Mouse (Mus musculus) embryonic facial prominence, embryonic 14.5 days (tissue): ENCODE results near the gene Zfp963. TPM values are rescaled to one million over a fixed set of nuclear protein-coding genes. Genes with fewer than 3 reads are reported as not detected.

Source experiments
- ATAC-seq: fragments of 200-750 bp; cut with Nextera tagmentation; 2 replicates; pipeline ENCODE4 v1.8.0; 2017; ENCODE audit warnings: low read depth, moderate number of reproducible peaks, moderate TSS enrichment
- DNase-seq: peaks from one replicate; pipeline ENCODE4 v3.0.0-alpha.2; 2015; ENCODE audit warnings: low spot score
- H3K27ac ChIP-seq: fragments of 300-500 bp; sonication (generic); replicated peaks from 2 replicates; pipeline ENCODE4 v1.5.1; 2014; ENCODE audit warnings: low read depth, mild to moderate bottlenecking, low read length, moderate library complexity
- H3K27me3 ChIP-seq: fragments of 300-500 bp; sonication (generic); replicated peaks from 2 replicates; pipeline ENCODE4 v1.6.1; 2014; ENCODE audit warnings: low read length; ENCODE audit not compliant: control insufficient read depth, insufficient read depth
- H3K36me3 ChIP-seq: fragments of 300-500 bp; sonication (generic); 2 replicates; pipeline ENCODE4 v1.6.1; 2014; ENCODE audit warnings: low read length, mixed read lengths; ENCODE audit not compliant: control insufficient read depth, insufficient read depth
- H3K4me1 ChIP-seq: fragments of 300-500 bp; sonication (generic); 2 replicates; pipeline ENCODE4 v1.6.1; 2014; ENCODE audit warnings: antibody characterized with exemption, low read length; ENCODE audit not compliant: control insufficient read depth, insufficient read depth
- H3K4me2 ChIP-seq: fragments of 300-500 bp; sonication (generic); 2 replicates; pipeline ENCODE4 v1.6.1; 2014; ENCODE audit warnings: low read depth, mild to moderate bottlenecking, low read length, moderate library complexity, mixed read lengths
- H3K4me3 ChIP-seq: fragments of 300-500 bp; sonication (generic); 2 replicates; pipeline ENCODE4 v1.5.1; 2014; ENCODE audit warnings: low read depth, mild to moderate bottlenecking, low read length
- H3K9ac ChIP-seq: fragments of 300-500 bp; sonication (generic); 2 replicates; pipeline ENCODE4 v1.6.1; 2014; ENCODE audit warnings: low read depth, mild to moderate bottlenecking, low read length, moderate library complexity, mixed read lengths
- H3K9me3 ChIP-seq: fragments of 300-500 bp; sonication (generic); 2 replicates; pipeline ENCODE4 v1.6.1; 2016; ENCODE audit warnings: low read length; ENCODE audit not compliant: control insufficient read depth
- whole genome bisulfite sequencing: fragments of 180-500 bp; shearing (Covaris S2); extraction: QIAGEN DNeasy Blood & Tissue Kit; methylation state at CpG from one replicate; pipeline ENCODE4 v1.1.7; 2014; 5-methylcytosine and 5-hydroxymethylcytosine counted together
- polyA plus RNA-seq: library from polyadenylated mRNA; unstranded; fragments of >200 nt; fragmentation: Nextera tagmentation; extraction: Ambion mirVana; gene quantifications from 2 replicates; pipeline ENCODE4 v1.2.1, GENCODE M21; 2014

The Zfp963 gene
- polyA plus RNA-seq, 1 experiment from 2014 or later = 6.4 TPM

- peaks cover 28% of the 10 kb centered on the region for H3K36me3 ChIP-seq
- H3K9me3 ChIP-seq = no peaks in the 10 kb centered on the region
- H3K27me3 ChIP-seq = no peaks in the 10 kb centered on the region
- peak within 1 kb of the TSS; percentile 100 for H3K4me3 ChIP-seq
- peak within 1 kb of the TSS; percentile 76 for H3K4me2 ChIP-seq
- 1% methylated on average over 37 of the region's 38 CpGs for WGBS
- peaks cover 17% of the 10 kb centered on the region for H3K4me1 ChIP-seq
- ATAC-seq (peak; percentile 97), DNase-seq (peak; percentile 95)
- peak within 1 kb of the TSS; percentile 94 for H3K9ac ChIP-seq
- peak within 1 kb of the TSS; percentile 89 for H3K27ac ChIP-seq
Measured at GRCm38 (mm10) chr8:69790773-69791367, 41.1 kb upstream of the Zfp963 start, which contains the start of the genes Atp13a1 and Zfp866. Gene Atp13a1, plus strand, starts transcription at chr8:69791163. Gene Zfp866, minus strand, starts transcription at chr8:69791178.

- Histone ChIP-seq H3K9me3 (no peaks in the 10 kb centered on the region), H3K27ac (peak overlapping the region; percentile 89), H3K9ac (peak overlapping the region; percentile 94), H3K4me2 (peak overlapping the region; percentile 76), H3K36me3 (peaks cover 23% of the 10 kb centered on the region), H3K27me3 (no peaks in the 10 kb centered on the region), H3K4me1 (peaks cover 17% of the 10 kb centered on the region), H3K4me3 (peak overlapping the region; percentile 100)
- 20% methylated on average over 11 of the region's 11 CpGs for WGBS
- no peak for DNase-seq
- ATAC-seq = 0 out of 2 replicates have a peak, but pooled peaks have one; percentile 2
Measured at GRCm38 (mm10) chr8:69790364-69790763, 40.6 kb upstream of the Zfp963 start.

- Histone ChIP-seq H3K4me3 (peak overlapping the region; percentile 100; the same call in 1 of the 2 replicates), H3K36me3 (peaks cover 16% of the 10 kb centered on the region), H3K4me1 (peaks cover 17% of the 10 kb centered on the region), H3K27me3 (no peaks in the 10 kb centered on the region), H3K9ac (no peak overlapping the region), H3K9me3 (no peaks in the 10 kb centered on the region), H3K4me2 (peak overlapping the region; percentile 76; the same call in 1 of the 2 replicates), H3K27ac (no peak overlapping the region)
- 63% methylated on average over 5 of the region's 5 CpGs for WGBS
- ATAC-seq (no peak), DNase-seq (no peak)
Measured at GRCm38 (mm10) chr8:69789731-69790130, 40.0 kb upstream of the Zfp963 start.

GRCm38 (mm10) chr8:69789105-69789504, 39.3 kb upstream of the Zfp963 start:
- ATAC-seq = no peak
- Histone ChIP-seq H3K4me1 (peaks cover 17% of the 10 kb centered on the region), H3K4me3 (no peak overlapping the region), H3K27me3 (no peaks in the 10 kb centered on the region), H3K9me3 (no peaks in the 10 kb centered on the region), H3K4me2 (no peak overlapping the region), H3K27ac (no peak overlapping the region), H3K9ac (no peak overlapping the region), H3K36me3 (peaks cover 10% of the 10 kb centered on the region)
- 83% methylated on average over 5 of the region's 5 CpGs for WGBS
- no peak for DNase-seq

GRCm38 (mm10) chr8:69777111-69777510, 27.3 kb upstream of the Zfp963 start:
- Histone ChIP-seq H3K4me3 (no peak overlapping the region), H3K4me2 (no peak overlapping the region), H3K27ac (no peak overlapping the region), H3K9me3 (no peaks in the 10 kb centered on the region), H3K36me3 (no peaks in the 10 kb centered on the region), H3K9ac (no peak overlapping the region), H3K27me3 (no peaks in the 10 kb centered on the region), H3K4me1 (peaks cover 10% of the 10 kb centered on the region)
- 63% methylated on average over 9 of the region's 12 CpGs for WGBS
- DNase-seq (no peak), ATAC-seq (no peak)

GRCm38 (mm10) chr8:69775149-69775534, 25.4 kb upstream of the Zfp963 start:
- Histone ChIP-seq H3K9ac (no peak overlapping the region), H3K36me3 (no peaks in the 10 kb centered on the region; the same call in 1 of the 2 replicates), H3K4me1 (peaks cover 15% of the 10 kb centered on the region), H3K27me3 (no peaks in the 10 kb centered on the region), H3K27ac (no peak overlapping the region), H3K4me2 (peak overlapping the region; percentile 36), H3K9me3 (no peaks in the 10 kb centered on the region), H3K4me3 (peak overlapping the region; percentile 73)
- 54% methylated on average over 2 of the region's 2 CpGs for WGBS
- ATAC-seq = no peak
- DNase-seq = no peak

- H3K27ac ChIP-seq = peak within 1 kb of the TSS; percentile 100
- peak; percentile 99 for ATAC-seq
- no peaks in the 10 kb centered on the region for H3K9me3 ChIP-seq
- H3K36me3 ChIP-seq = peaks cover 3% of the 10 kb centered on the region; the same call in 1 of the 2 replicates
- 0% methylated on average over 33 of the region's 41 CpGs for WGBS
- H3K4me1 ChIP-seq = peaks cover 15% of the 10 kb centered on the region
- H3K4me3 ChIP-seq = peak within 1 kb of the TSS; percentile 73
- peak within 1 kb of the TSS; percentile 79 for H3K4me2 ChIP-seq
- peak; percentile 100 for DNase-seq
- H3K27me3 ChIP-seq = no peaks in the 10 kb centered on the region
- peak within 1 kb of the TSS; percentile 94 for H3K9ac ChIP-seq
Measured at GRCm38 (mm10) chr8:69774503-69775148, 24.9 kb upstream of the Zfp963 start, which contains the start of gene Gm20422. Gene Gm20422, minus strand, starts transcription at chr8:69774886.

GRCm38 (mm10) chr8:69772106-69772505, 22.3 kb upstream of the Zfp963 start:
- Histone ChIP-seq H3K9me3 (peaks cover 8% of the 10 kb centered on the region), H3K4me3 (no peak overlapping the region), H3K27me3 (no peaks in the 10 kb centered on the region), H3K9ac (no peak overlapping the region), H3K27ac (no peak overlapping the region), H3K4me2 (no peak overlapping the region), H3K4me1 (peaks cover 15% of the 10 kb centered on the region), H3K36me3 (peaks cover 27% of the 10 kb centered on the region)
- DNase-seq = no peak
- ATAC-seq = no peak
- whole genome bisulfite sequencing = 87% methylated on average over 2 of the region's 2 CpGs
